Mouse (Mus musculus) olfactory bulb, adult 2 months (tissue): Measurements from ENCODE around the gene Spaca9. TPM values are rescaled to one million over a fixed set of nuclear protein-coding genes. Genes with fewer than 3 reads are reported as not detected.
A peak's percentile ranks its signal among the peaks of the same experiment; 100 is the strongest.

ENCODE experiments used
- H3K27ac ChIP-seq: fragments of 200-500 bp; 2 replicates; pipeline ENCODE4 v1.5.1; 2012; ENCODE audit warnings: low read depth, low read length; ENCODE audit not compliant: insufficient read depth
- H3K4me1 ChIP-seq: fragments of 200-500 bp; 2 replicates; pipeline ENCODE4 v1.6.1; 2012; ENCODE audit warnings: low read length; ENCODE audit not compliant: control insufficient read depth, insufficient read depth
- H3K4me3 ChIP-seq: fragments of 200-500 bp; 2 replicates; pipeline ENCODE4 v1.5.1; 2012; ENCODE audit warnings: mild to moderate bottlenecking, low read depth, low read length, moderate library complexity; ENCODE audit not compliant: insufficient read depth
- CTCF ChIP-seq: fragments of 200-500 bp; IDR thresholded peaks from 2 replicates; pipeline ENCODE4 v1.5.1; 2012; ENCODE audit warnings: low read depth, mild to moderate bottlenecking, low read length, moderate library complexity; ENCODE audit not compliant: insufficient read depth
- POLR2A ChIP-seq: fragments of 200-500 bp; IDR thresholded peaks from 2 replicates; pipeline ENCODE4 v1.6.1; 2012; ENCODE audit warnings: mild to moderate bottlenecking, low read depth, low read length, moderate library complexity; ENCODE audit not compliant: insufficient read depth
- WGBS: fragments of 180-500 bp; shearing (Covaris S2); methylation state at CpG from one replicate; pipeline ENCODE4 v1.1.7; 2018; 5-methylcytosine and 5-hydroxymethylcytosine counted together
- polyA plus RNA-seq: library from polyadenylated mRNA; stranded (reverse); fragments of >200 nt; gene quantifications from 2 replicates; pipeline ENCODE4 v1.2.4, GENCODE M21; 2012; ENCODE audit warnings: low replicate concordance; ENCODE audit not compliant: missing spikeins, insufficient read depth, insufficient read length

Gene Spaca9
- polyA plus RNA-seq, 1 experiment: not detected

DNA sequence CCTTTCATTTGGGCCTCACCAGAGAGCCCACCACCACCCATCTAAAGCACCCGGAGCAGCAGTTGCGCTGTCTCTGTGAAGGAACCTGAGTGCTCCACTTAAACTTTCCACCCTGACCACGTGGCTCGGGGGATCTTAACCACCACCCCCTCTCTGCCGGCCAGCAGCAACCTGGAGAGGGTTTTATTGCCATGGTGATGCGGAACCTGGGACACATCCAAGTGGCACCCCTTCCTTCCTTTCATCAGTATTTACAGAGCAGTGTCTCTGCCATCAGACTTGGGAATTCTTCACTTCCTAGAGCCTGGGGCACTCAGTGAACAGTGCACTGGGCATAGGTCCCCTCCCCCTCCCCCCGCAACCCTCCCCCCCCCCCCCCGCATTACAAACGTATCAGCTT lies 24.4 kb upstream of the Spaca9 start:
- no peak overlapping the region for H3K27ac ChIP-seq
- 49% methylated on average over 9 of the region's 9 CpGs for WGBS
- TF ChIP-seq POLR2A (no peak), CTCF (no peak)
- H3K4me1 ChIP-seq: peaks cover 2% of the 10 kb centered on the region; the same call in 1 of the 2 replicates
- no peak overlapping the region for H3K4me3 ChIP-seq

DNA sequence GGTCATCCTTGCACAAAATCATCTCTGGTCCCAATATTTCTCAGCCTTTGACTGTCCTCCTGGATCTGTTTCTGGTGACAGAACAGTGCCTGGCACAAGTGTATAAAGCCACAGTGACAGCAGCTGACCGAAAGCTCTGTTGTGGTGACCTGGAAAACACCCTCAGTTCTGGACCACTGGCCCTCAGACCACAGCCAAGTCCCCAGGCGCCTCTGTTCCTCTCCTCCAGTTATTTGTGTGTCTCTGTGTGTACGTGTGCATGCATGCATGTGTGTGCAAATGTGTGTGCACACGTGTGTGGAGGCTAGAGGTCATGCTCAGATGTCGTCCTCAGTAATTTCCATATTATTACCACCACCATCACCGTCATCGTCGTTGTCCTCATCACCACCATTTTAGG lies 22.9 kb upstream of the Spaca9 start:
- 93% methylated on average over 8 of the region's 8 CpGs for WGBS
- no peak overlapping the region for H3K27ac ChIP-seq
- no peak overlapping the region for H3K4me3 ChIP-seq
- TF ChIP-seq POLR2A: no peak
- no peak for TF ChIP-seq CTCF
- peaks cover 2% of the 10 kb centered on the region; the same call in 1 of the 2 replicates for H3K4me1 ChIP-seq

DNA sequence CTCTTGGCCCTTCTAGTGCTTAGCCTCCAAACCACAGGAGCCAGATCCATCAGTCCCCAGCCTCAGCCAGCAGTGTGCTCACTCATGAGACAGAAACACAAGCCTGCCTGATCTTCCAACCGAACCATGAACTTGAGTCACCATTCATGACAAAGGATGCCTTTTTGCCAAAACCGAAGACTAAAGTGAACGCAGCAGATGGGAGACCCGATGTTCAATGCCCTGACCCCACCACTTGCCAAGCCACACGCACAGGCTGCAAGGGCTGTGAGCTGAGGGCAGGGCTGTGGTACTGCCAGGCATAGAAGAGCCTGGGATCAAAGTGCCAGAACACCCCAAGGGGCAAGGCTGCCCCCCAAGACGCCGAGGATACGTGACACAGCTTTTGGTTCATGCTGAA lies 13.5 kb upstream of the Spaca9 start:
- Histone ChIP-seq H3K4me1 (no peaks in the 10 kb centered on the region), H3K27ac (no peak overlapping the region), H3K4me3 (no peak overlapping the region)
- TF ChIP-seq POLR2A (no peak), CTCF (no peak)
- WGBS: 77% methylated on average over 8 of the region's 8 CpGs

DNA sequence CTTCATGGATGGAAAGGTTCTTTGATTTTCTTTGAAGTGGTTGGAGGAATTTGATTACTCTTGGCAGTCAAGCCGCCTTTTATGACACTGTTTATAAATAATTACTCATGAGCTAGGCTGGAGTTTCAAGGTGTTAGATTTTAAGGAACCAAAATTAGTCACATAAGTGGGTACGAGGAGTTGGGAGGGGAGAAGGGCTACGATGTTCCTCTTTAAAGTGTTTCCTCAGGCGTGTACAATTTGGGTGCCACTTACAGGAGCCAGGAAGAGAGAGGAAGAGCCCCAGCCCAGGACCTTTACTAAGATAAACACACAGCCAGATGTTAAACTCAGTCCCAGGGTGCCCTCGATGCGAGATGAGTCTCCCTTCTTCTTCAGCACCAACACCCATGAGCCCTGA lies 7.3 kb upstream of the Spaca9 start:
- H3K27ac ChIP-seq: no peak overlapping the region
- WGBS: 82% methylated on average over 6 of the region's 6 CpGs
- H3K4me3 ChIP-seq: no peak overlapping the region
- TF ChIP-seq CTCF: no peak
- TF ChIP-seq POLR2A: no peak
- no peaks in the 10 kb centered on the region for H3K4me1 ChIP-seq

DNA sequence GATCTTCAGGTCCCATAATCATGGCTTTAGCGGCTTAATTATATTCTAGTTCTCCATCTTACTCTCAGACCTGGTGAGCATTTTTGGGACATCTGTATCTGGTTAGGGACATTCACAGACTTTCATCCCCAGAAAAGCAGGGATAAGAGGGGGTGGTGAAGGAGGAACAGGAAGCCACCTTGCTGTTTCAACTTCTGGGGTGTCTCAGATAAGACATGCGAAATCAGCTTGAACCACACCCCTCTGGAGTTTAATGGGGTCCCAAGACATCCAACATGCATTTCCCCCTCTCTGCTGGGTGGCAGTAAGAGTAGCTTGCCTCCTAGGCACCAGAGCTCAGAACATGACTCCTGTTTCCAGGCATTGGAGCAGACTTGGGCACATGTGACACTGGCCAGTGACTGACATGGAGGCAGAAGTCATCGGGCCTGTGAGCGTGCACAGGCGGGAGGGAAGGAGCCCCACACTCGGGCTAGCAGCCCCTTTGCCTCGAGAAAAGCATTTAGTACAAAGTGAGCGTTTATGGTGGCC lies 6.6 kb upstream of the Spaca9 start:
- Histone ChIP-seq H3K27ac (no peak overlapping the region), H3K4me1 (no peaks in the 10 kb centered on the region), H3K4me3 (no peak overlapping the region)
- WGBS: 84% methylated on average over 8 of the region's 8 CpGs
- no peak for TF ChIP-seq CTCF
- TF ChIP-seq POLR2A: no peak

DNA sequence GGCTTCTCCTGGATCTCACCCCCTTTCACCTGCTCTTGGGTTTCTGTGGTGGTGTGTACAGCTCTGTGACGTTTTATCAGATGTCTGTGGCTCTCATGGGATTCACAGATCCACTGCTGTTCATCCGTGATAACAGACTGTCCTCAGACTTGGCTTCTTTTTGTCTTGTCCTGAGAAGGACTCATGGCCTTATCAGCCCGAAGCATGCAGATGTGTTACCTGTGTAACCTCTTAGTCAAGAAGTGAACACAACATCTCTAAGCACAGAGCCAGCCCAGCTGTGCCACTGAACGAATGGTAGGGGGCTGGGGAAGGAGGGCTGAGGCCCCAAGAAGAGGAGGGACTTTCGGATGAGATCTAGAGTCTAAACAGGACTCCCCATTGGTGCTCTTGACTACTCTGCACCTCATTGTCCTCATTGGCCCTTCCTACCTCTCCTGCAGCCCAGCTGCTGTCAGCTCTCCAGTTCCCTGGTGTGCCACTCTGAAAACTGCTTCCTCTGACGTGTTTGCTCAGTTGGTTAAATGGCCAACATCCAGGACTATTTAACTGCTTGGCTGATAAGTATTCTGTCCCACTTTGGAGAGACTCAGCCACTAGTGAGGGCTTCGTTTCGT lies 2.2 kb upstream of the Spaca9 start:
- WGBS: 64% methylated on average over 8 of the region's 8 CpGs
- Histone ChIP-seq H3K27ac (no peak overlapping the region), H3K4me3 (no peak overlapping the region), H3K4me1 (peaks cover 8% of the 10 kb centered on the region)
- TF ChIP-seq CTCF (no peak), POLR2A (no peak)

DNA sequence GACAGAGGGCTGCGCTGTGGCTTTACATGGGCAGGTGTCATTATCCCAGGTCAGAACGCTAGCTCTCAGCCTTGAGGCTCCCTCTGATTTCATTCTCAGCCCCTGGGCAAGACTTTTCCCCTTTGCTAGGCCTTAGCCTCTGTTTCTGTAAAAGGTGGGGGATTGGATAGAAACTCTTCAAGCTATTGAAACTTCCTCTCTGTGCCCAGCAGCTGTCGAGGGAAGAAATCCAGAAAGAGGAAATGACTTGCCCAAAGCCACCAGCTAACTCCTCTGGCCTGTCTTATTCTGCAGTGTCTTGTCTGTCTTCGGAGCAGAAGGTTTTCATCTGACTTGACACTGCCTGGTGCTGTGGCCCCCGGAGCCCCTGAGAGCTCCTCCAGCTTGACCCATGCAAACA lies 961 bp downstream of the Spaca9 start:
- Histone ChIP-seq H3K27ac (no peak overlapping the region), H3K4me3 (no peak overlapping the region), H3K4me1 (peaks cover 8% of the 10 kb centered on the region)
- TF ChIP-seq POLR2A (no peak), CTCF (no peak)
- WGBS: 78% methylated on average over 5 of the region's 5 CpGs

DNA sequence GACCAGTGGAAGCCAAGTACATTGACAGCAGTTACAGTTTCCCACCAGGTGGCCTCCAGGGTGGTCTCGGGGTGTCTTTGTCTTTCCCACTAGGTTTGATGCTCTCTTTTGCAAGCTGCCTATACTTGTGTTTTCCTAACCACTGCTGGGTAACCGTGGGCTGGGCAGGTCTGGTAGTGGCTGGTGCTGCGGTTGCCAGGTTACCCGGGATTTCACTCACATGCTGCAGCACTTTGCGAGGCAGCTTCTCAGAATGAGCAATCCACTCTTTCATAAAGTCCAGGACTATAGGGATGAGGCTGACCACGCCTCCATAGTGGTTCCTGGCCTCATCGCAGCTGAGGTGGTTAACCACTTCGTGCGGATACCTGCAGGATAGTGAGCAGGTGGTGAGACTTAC lies 6.8 kb downstream of the Spaca9 start:
- H3K4me3 ChIP-seq: no peak overlapping the region
- no peaks in the 10 kb centered on the region for H3K4me1 ChIP-seq
- WGBS: 72% methylated on average over 9 of the region's 9 CpGs
- TF ChIP-seq CTCF (no peak), POLR2A (no peak)
- H3K27ac ChIP-seq: no peak overlapping the region

DNA sequence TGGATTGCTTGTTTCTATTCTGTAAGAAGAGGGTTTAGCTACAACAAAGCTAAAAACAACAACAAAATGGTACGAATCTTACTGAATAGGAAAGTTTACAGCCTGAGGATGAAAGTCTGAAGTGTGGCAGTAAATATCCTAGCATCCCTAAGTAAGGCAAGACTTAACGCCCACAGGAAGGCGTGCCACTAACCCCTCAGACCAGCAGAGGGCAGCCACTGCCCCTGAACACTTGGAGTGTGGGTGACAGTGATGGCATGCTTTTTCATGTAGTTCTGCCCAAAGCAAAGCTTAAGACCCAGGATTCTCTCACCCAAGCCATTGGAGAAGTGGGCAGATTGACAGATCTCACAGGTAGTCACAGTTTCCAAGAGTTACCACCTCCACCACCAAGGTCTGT lies 11.1 kb downstream of the Spaca9 start:
- peak; percentile 34; the same call in 1 of the 2 replicates for TF ChIP-seq CTCF
- no peak for TF ChIP-seq POLR2A
- Histone ChIP-seq H3K4me1 (peaks cover 7% of the 10 kb centered on the region; the same call in 1 of the 2 replicates), H3K4me3 (no peak overlapping the region), H3K27ac (no peak overlapping the region)
- WGBS: 49% methylated on average over 3 of the region's 3 CpGs
